Mouse (Mus musculus): ENCODE data around the gene Maff.
A peak's percentile ranks its signal among the peaks of the same experiment; 100 is the strongest.

Gene Maff

DNA sequence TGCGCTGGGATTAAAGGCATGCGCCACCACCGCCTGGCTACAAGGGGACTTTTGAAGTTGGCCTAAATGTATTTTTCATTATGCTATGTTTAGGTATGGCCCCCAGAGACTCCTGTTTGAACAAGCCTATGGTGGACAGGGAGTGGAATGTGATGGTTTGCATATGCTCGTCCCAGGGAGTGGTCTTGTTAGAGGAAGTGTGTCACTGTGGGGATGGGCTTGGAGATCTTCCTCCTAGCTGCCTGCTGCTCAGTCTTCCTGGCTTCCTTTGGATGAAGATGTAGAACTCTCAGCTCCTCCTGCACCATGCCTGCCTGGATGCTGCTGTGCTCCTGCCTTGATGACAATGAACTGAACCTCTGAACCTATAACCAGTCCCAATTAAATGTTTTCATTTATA, 15.9 kb upstream of the Maff start:
- no peak for DNase-seq

DNA sequence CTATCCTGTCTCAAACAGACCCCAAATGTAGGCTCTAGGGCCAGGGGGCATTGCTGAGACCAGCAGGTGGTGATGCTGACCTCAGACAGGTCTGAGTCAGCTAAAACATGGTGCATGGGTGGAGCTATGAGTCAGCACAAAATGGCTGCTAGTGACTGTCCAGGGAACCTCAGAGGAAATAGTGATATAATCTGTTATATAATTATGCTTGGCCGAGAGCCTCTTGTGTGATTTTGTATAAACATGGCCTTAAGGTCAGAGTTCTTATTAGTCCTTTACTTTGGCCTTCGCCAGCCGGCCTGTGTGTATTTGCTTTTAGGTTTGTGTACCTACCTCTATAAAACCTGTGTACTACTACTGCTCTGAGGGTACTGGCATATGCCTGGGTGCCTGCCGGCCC, 13.0 kb upstream of the Maff start:
- peak in 1 of 2 experiments; percentile 30 for DNase-seq

GRCm38 (mm10) chr15:79335061-79335655, 11.3 kb upstream of the Maff start:
- DNase-seq: no peak

- DNase-seq: no peak
Observed at GRCm38 (mm10) chr15:79338978-79339377, 7.4 kb upstream of the Maff start.

DNA sequence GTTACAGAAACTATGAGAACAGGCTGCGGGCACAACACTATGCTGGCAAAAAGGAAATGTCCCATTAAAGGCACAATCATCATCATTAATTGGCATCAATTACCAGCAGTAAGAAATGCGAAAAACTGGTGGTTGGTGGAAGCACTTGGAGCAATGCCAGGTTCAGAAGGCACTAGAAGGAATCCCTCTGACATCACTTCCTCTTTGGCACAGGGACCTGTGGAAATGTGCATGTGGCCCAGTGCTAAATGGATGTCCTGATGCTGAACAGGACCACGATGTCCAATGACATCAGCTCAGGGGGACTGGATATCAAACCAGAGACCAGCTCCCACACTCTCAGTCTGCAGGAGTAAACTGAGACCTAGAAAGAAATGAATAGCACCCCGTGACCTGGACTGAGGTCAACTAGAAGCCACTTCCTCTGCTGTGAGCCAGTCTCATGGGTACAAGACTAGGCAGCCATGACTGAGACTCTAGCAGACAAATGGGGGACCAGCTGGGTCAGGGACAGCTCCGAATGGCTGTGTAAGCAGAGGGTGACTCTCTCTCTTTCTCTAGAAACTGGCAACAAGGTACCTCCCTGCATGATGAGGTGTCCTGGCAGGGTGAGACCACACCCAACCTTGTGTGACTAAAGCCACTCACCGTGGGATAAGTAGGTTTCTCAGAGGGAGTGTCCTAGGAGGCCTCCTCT, 3.6 kb upstream of the Maff start:
- DNase-seq: no peak

DNA sequence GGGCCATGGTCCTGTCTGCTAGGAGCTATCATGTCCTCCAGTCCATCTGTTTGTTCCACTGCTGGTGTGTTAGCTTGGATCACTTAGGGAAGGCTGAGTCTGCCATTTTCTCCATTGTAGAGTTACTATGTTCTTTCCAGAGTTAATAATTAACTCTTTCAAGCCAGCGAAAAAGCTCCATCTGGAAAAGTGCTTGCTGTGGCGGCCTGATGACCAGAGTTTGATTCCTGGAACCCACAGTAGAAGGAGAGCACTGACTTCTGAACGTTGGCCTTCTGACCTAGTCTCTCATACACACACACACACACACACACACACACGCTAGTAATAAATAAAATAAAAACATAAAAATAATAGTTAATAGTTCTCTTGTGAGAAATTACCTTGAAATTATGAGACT, 1.8 kb upstream of the Maff start:
- DNase-seq: no peak

DNA sequence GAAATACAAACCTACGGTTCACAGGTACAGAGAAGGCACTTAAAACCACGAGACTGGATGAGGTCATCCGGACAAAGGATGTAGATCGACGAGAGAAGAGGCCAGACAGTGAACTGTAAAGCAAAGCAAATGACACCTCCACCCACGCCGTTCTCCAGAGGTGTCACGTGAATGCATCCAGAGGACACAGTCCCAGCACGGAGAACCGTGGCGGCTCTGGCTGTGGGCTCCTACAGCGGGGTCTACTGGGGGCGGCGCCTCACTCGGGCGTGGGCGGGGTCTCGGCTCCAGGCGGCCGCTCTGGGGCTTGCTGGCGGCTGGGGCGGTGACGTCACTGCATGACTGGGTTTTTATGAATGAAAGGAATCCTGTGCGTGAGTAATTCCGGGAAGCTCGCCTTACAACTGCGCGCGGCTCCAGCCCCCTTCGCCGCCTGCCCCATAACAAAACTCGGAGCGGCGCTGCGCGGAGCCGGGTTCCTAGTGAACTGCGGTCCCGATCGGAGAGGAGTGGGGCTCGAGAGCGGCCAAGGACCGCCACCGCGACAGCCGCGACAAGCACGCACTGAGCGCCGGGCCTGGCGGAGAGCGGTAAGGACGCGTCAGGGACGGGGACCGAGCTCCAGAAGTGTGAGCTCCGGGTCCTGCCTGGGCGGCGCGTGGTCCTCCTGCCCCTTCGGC, 884 bp downstream of the Maff start:
- peak; percentile 94 to 95 for DNase-seq

DNA sequence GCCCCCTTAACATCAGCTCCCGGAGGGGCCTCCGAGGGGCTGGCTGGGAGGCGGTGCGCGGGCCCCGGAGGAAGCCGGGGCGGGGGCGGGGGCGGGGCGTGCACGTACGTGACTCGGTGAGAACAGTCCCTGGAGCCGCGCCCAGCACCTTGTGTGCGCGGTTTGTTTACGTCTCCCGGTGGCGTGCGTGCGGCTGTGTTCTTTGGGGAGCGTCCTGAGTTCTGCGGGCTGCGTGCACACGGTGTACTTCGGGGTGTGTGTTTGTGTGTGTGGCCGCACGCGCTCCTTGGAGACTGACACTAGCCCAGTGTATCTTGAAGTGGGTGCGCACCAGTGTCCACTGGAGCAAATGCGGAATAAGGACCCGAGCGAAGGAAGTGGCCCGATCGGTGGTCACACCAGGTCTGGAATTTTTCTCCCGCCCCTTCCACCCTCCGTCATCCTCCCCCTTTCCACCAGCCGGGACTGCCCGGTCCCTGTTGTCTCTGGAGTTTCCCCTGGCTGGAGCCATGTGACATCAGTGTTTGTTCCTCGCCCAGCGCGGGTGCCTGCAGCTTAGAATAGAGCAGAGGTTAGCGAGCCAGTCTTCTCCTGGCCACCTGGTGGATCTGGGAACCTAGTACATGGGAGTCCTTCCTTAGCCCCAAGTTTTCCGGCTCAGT, 1.6 kb downstream of the Maff start:
- DNase-seq: peak; percentile 83 to 87

GRCm38 (mm10) chr15:79348651-79349050, 2.2 kb downstream of the Maff start:
- no peak for DNase-seq

GRCm38 (mm10) chr15:79350866-79351265, 4.4 kb downstream of the Maff start:
- DNase-seq: no peak

- peak; percentile 85 to 92 for DNase-seq
Observed at GRCm38 (mm10) chr15:79351331-79351767, 4.9 kb downstream of the Maff start.

DNA sequence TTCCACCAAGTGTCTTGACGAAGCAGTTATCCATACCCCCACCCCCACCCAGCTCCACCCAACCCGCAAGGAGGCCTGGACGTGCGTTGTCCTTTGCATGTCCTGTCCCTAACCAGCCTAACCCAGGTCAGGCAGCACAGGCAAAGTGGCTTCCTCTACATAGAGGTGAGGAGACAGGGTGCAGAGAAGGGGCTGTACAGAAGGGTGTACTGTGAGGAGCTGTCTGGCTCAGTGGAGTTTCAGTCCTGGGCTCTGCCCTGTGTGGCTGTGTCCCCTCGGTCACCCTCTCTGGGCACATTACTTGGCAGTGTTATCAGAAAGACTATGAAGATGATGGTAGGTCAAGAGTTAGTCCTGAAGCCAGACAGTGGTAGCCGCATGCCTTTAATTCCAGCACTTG, 6.1 kb downstream of the Maff start:
- DNase-seq: no peak

DNA sequence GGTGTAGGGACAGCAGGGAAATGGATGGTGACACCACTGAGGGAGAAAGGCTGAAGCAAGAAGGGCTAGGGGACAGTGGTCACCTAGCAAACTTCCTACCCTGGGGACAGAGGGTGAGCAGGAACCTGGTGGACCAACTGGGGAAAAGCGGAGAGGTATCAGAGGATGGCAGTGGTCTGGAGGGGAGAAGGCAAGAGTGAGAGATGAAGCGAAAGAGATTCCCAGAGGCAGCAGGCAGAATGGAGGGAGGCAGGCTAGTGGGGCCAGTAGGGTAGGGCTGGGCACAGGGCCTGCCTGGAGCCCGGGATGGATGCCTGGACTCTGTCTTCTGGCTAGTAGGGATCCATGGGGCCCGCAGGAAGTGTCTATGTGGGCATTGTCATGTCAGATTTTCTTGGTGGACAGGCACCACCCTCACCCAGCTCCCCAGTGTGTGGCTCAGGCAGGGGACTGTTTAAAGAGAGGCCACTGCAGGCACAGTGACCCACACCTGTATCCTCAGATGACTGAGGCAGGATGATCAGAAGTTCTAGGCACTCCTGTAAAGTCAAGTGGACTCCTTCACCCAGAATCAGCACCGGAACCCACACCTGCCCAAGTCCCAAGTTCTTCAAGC, 7.4 kb downstream of the Maff start:
- no peak for DNase-seq

GRCm38 (mm10) chr15:79354619-79355018, 8.2 kb downstream of the Maff start:
- DNase-seq: peak in 1 of 2 experiments; percentile 58

- no peak for DNase-seq
Observed at GRCm38 (mm10) chr15:79356481-79356880, 10.1 kb downstream of the Maff start.

DNA sequence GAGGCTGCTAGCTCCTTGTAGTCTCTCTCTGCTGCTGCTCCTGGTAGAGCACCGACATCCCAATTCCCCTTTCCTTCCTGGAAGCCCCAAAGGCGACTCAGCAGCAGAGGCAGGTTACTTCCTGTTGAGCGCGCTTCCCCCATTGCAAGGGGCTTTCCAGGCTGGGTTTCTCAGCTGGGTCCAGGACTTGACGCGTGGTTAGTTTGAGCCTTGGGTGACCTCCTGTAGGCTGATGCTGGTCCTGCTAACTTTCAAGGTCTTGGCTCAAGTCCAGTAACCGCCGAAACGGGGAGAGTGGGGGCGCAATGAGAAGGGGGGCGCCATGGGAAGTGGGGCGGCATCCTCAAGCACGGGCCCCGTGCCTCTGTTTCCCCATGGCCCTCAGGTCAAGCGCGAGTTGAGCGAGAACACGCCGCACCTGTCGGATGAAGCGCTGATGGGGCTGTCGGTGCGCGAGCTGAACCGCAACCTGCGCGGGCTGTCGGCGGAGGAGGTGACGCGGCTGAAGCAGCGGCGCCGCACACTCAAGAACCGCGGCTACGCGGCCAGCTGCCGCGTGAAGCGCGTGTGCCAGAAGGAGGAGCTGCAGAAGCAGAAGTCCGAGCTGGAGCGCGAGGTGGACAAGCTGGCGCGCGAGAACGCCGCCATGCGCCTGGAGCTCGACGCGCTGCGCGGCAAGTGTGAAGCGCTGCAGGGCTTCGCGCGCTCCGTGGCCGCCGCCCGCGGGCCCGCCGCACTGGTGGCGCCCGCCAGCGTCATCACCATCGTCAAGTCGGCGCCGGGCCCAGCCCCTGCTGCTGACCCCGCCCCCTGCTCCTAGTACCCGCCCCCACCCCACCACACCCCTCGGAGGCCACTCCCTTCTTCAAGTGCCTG, 10.9 kb downstream of the Maff start:
- DNase-seq: peak; percentile 86 to 92

DNA sequence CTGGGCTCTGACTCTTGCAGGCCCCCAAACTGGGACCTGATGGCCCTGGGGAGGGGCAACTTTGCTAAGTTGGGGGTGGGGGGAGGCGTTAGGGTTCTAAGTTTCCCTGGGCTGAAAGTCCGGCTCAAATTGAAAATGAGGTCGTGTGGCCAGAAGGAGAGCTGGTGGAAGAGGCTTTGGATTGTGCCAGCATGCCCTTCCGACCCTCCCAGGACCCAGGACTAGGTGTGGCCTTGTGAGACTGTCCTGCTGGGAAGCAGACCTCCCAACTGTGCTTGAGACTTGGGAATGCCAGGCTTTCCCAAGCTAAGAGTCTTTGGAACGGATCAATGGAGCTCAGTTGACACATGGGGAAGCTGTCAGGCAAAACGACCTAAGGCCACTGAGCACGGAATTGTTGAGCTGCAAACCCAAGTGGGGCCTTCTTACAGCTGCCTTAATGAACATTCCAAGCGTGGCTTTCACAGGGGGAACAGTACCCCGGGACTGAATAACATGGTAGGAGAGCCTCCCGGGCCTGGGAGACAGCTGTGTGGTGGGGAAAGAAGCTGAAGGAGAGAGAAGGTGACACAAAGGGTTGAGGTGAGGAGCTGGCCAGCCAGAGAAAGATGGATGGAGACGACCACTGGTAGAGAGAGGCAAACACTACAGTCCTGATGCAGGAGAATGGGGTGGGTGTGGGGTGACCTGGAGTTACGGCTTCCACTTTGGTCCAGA, 11.7 kb downstream of the Maff start:
- DNase-seq: no peak

- peak; percentile 62 to 72 for DNase-seq
Observed at GRCm38 (mm10) chr15:79359954-79360353, 13.5 kb downstream of the Maff start.

DNA sequence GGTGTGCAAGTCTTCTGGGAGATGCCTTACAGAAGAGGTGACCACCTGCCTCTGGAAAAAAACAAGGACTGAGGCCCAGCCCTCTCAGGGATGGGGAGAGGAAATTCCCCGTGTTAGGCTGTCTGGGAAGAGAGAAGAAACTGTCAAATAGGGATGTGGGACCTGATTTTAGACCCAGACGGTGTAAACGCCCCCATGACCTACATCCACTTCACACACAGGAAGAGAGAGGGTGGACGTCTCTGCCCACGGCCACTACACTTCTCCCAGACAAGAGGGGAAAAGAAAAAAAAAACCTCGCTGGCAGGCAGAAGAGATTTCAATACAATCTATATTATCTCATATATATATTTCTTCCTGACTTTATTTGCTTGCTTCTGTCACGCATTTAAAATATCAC, 13.9 kb downstream of the Maff start:
- no peak for DNase-seq

- DNase-seq: peak in 1 of 2 experiments; percentile 39
Observed at GRCm38 (mm10) chr15:79361023-79361422, 14.6 kb downstream of the Maff start.

- DNase-seq: no peak
Observed at GRCm38 (mm10) chr15:79364120-79364519, 17.7 kb downstream of the Maff start.
